Mouse (Mus musculus): ENCODE data around the gene Cep131. TPM values are rescaled to one million over a fixed set of nuclear protein-coding genes. Genes with fewer than 3 reads are reported as not detected.

Gene Cep131
- polyA plus RNA-seq, 1 experiment from 2014 or later = 52.6 TPM

- Histone ChIP-seq H3K9me3 (no peaks in the 10 kb centered on the region), H3K9ac (replicated peaks) (no peak overlapping the region), H3K4me1 (0 out of 2 replicates have a peak, but pooled peaks cover 6% of the 10 kb centered on the region), H3K27me3 (no peaks in the 10 kb centered on the region), H3K4me2 (replicated peaks) (no peak overlapping the region), H3K36me3 (peaks cover 56% of the 10 kb centered on the region), H3K27ac (replicated peaks) (no peak overlapping the region), H3K4me3 (no peak overlapping the region)
- WGBS = 94% methylated on average over 21 of the region's 21 CpGs
- no peak for ATAC-seq (ENCODE audit: low FRiP score, low read depth)
These were observed 28.0 kb upstream of the Cep131 start for GRCm38 (mm10) chr11:120114488-120115215.

DNA sequence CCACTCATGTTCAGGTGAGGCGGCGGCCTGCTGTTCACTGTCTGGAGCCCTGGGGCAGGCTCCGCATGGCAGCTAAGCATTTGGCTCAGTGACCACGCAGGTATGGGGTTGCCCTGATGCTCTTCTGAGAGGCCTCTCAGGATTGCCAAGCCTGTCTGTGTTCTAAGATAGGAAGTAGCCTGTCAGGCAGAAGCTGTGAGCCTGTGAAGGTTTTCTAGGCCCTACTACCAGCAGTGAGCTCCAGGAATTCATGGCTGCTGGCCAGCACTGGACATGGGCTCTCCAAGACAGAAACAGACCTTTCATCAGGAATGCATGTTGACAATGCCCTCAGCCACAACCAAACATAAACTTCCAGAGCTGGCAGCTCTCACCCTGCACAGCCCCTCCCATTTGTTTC, 25.5 kb upstream of the Cep131 start:
- no peaks in the 10 kb centered on the region for H3K27me3 ChIP-seq
- no peak overlapping the region for H3K9ac ChIP-seq (replicated peaks)
- H3K4me2 ChIP-seq (replicated peaks) = no peak overlapping the region
- H3K4me3 ChIP-seq = no peak overlapping the region
- no peaks in the 10 kb centered on the region for H3K9me3 ChIP-seq
- WGBS = 94% methylated on average over 4 of the region's 4 CpGs
- 0 out of 2 replicates have a peak, but pooled peaks cover 6% of the 10 kb centered on the region for H3K4me1 ChIP-seq
- no peak overlapping the region for H3K27ac ChIP-seq (replicated peaks)
- peaks cover 65% of the 10 kb centered on the region for H3K36me3 ChIP-seq
- no peak for ATAC-seq (ENCODE audit: low FRiP score, low read depth)

DNA sequence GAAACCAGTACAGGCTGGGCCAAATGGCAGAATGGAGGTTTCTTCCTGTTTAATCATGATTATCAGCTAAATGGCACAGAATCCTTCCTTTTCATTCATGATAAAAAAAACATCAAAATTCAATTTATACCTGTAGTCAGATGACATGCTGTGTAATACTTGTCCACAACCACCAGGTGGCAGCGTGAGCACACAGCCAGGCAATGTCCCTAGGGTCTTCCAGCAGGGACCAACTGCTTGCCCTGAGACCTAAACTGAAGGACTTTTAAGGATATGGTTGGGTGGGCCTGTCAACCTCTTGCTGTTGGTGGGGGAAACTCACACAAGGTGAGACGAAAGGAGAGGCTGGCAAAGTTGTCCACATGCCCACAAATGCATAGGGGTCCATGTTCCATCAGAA, 24.4 kb upstream of the Cep131 start:
- no peak overlapping the region for H3K4me3 ChIP-seq
- peaks cover 63% of the 10 kb centered on the region for H3K36me3 ChIP-seq
- ATAC-seq (ENCODE audit: low FRiP score, low read depth) = no peak
- H3K4me1 ChIP-seq = 0 out of 2 replicates have a peak, but pooled peaks cover 6% of the 10 kb centered on the region
- H3K27me3 ChIP-seq = no peaks in the 10 kb centered on the region
- no peak overlapping the region for H3K4me2 ChIP-seq (replicated peaks)
- no peak overlapping the region for H3K9ac ChIP-seq (replicated peaks)
- H3K27ac ChIP-seq (replicated peaks) = no peak overlapping the region
- H3K9me3 ChIP-seq = no peaks in the 10 kb centered on the region
- WGBS = 9% methylated on average over 2 of the region's 2 CpGs

DNA sequence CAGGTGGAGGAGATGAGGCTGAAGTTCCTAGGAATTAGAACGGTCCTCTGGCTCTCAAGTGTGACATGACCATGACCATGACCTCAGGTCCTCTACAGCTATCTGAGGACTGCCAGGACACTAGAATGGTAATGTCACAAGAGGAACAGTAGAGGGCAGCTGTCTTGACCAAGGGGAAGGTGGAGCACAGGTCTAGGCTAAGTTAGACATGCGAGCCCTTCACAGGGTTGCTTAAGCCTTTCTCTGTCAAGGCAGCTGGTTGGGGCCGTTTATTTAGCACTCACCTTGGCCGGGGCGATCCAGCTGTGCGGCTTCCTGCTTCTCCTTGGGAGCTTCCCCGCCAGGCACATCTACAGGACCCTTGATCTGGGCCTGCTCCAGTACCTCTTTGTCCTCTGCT, 23.9 kb upstream of the Cep131 start:
- Histone ChIP-seq H3K4me3 (no peak overlapping the region), H3K27ac (replicated peaks) (no peak overlapping the region), H3K27me3 (no peaks in the 10 kb centered on the region), H3K9ac (replicated peaks) (no peak overlapping the region), H3K36me3 (peaks cover 65% of the 10 kb centered on the region), H3K4me2 (replicated peaks) (no peak overlapping the region), H3K4me1 (0 out of 2 replicates have a peak, but pooled peaks cover 6% of the 10 kb centered on the region), H3K9me3 (no peaks in the 10 kb centered on the region)
- 66% methylated on average over 7 of the region's 7 CpGs for WGBS
- no peak for ATAC-seq (ENCODE audit: low FRiP score, low read depth)

- 69% methylated on average over 14 of the region's 14 CpGs for WGBS
- Histone ChIP-seq H3K4me2 (replicated peaks) (no peak overlapping the region), H3K27me3 (no peaks in the 10 kb centered on the region), H3K9me3 (no peaks in the 10 kb centered on the region), H3K4me3 (no peak overlapping the region), H3K36me3 (peaks cover 65% of the 10 kb centered on the region), H3K9ac (replicated peaks) (no peak overlapping the region), H3K27ac (replicated peaks) (0 out of 2 replicates have a peak overlapping the region, but pooled peaks have one; percentile 12), H3K4me1 (0 out of 2 replicates have a peak, but pooled peaks cover 6% of the 10 kb centered on the region)
- no peak for ATAC-seq (ENCODE audit: low FRiP score, low read depth)
These were observed 23.1 kb upstream of the Cep131 start for GRCm38 (mm10) chr11:120109558-120110210.

DNA sequence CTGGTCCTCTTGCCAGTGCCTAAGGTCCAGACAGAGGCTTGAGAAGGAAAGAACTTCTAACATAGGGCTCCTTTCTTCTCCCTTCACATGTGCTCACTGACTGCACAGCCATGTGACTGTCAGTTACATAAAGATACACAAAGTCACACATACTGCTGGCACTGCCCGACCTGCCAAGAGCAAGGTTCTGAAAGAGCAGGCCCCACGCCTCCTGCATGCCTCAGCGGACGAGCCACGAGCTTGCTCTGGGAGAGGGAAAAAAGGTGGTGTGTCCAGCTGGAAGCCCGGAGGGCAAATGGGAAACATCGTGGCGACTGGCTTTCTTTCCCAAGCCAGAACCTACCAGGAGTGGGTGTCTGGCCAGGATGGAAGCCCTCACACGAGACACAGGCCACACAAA, 21.2 kb upstream of the Cep131 start:
- no peak overlapping the region for H3K4me3 ChIP-seq
- no peaks in the 10 kb centered on the region for H3K27me3 ChIP-seq
- H3K36me3 ChIP-seq = peaks cover 64% of the 10 kb centered on the region
- no peak overlapping the region for H3K27ac ChIP-seq (replicated peaks)
- 0 out of 2 replicates have a peak, but pooled peaks cover 6% of the 10 kb centered on the region for H3K4me1 ChIP-seq
- 91% methylated on average over 9 of the region's 9 CpGs for WGBS
- ATAC-seq (ENCODE audit: low FRiP score, low read depth) = no peak
- no peaks in the 10 kb centered on the region for H3K9me3 ChIP-seq
- H3K4me2 ChIP-seq (replicated peaks) = no peak overlapping the region
- H3K9ac ChIP-seq (replicated peaks) = no peak overlapping the region

- ATAC-seq (ENCODE audit: low FRiP score, low read depth) = no peak
- Histone ChIP-seq H3K4me2 (replicated peaks) (no peak overlapping the region), H3K9ac (replicated peaks) (no peak overlapping the region), H3K9me3 (no peaks in the 10 kb centered on the region), H3K27me3 (no peaks in the 10 kb centered on the region), H3K27ac (replicated peaks) (no peak overlapping the region), H3K4me1 (0 out of 2 replicates have a peak, but pooled peaks cover 6% of the 10 kb centered on the region), H3K36me3 (peaks cover 63% of the 10 kb centered on the region), H3K4me3 (no peak overlapping the region)
- 75% methylated on average over 2 of the region's 2 CpGs for WGBS
These were observed 20.4 kb upstream of the Cep131 start for GRCm38 (mm10) chr11:120107026-120107425.

GRCm38 (mm10) chr11:120103431-120103997, 16.9 kb upstream of the Cep131 start:
- peaks cover 41% of the 10 kb centered on the region for H3K36me3 ChIP-seq
- H3K4me3 ChIP-seq = no peak overlapping the region
- no peak overlapping the region for H3K27ac ChIP-seq (replicated peaks)
- H3K9ac ChIP-seq (replicated peaks) = no peak overlapping the region
- no peaks in the 10 kb centered on the region for H3K27me3 ChIP-seq
- WGBS = 92% methylated on average over 3 of the region's 3 CpGs
- no peak overlapping the region for H3K4me2 ChIP-seq (replicated peaks)
- no peak for ATAC-seq (ENCODE audit: low FRiP score, low read depth)
- H3K4me1 ChIP-seq = peaks cover 17% of the 10 kb centered on the region
- H3K9me3 ChIP-seq = no peaks in the 10 kb centered on the region

- 4% methylated on average over 3 of the region's 3 CpGs for WGBS
- no peaks in the 10 kb centered on the region for H3K9me3 ChIP-seq
- H3K27me3 ChIP-seq = no peaks in the 10 kb centered on the region
- no peak for ATAC-seq (ENCODE audit: low FRiP score, low read depth)
- H3K9ac ChIP-seq (replicated peaks) = no peak overlapping the region; the same call in 1 of the 2 replicates
- H3K4me2 ChIP-seq (replicated peaks) = 0 out of 2 replicates have a peak overlapping the region, but pooled peaks have one; percentile 7
- H3K36me3 ChIP-seq = peaks cover 34% of the 10 kb centered on the region
- no peak overlapping the region for H3K4me3 ChIP-seq
- H3K4me1 ChIP-seq = peaks cover 27% of the 10 kb centered on the region
- peak overlapping the region; percentile 58; the same call in 1 of the 2 replicates for H3K27ac ChIP-seq (replicated peaks)
These were observed 14.4 kb upstream of the Cep131 start for GRCm38 (mm10) chr11:120101036-120101435.

DNA sequence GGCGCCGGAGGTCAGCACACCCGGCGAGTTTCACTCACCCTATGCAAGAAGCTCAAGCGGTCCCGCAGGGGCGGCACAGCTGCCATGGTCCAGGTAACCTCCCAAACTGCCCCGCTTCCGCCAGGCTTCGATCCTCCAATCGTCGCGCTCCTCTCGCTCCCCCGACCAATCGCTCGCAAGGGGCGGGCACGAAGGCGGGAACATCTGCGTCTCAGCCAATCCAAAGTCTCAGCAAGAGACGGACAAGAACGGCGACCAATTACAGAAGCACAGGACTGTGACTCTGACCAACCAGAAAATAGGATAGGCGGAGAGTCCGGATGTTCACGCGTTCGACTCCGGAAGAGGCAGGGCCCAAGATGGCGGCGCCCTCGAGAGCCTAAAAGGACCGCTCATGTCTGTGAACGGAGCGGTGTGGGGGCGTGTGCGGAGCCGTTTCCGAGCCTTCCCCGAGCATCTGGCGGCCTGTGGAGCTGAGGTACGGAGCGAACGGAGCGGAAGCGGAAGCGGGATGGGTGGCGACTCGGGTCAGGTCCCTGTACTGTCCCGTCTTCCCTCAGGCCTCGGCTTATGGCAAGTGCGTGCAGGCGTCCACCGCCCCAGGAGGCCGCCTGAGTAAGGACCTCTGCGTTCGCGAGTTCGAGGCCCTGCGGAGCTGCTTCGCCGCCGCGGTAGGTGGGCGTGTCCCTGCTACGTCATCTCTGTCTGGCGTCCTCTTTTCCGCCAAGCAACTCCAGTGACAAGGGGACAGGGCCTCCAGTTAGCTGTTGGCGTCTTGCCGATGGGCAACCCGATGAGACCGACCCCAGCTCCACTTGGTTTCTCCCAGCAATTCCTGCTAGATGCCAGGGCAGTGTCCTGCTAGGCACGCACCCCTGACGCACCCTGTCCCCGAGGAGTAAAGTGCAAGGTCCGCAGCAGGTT, 12.2 kb upstream of the Cep131 start, which contains the start of the genes Tepsin and Ndufaf8:
Gene Tepsin (minus strand): TSS at position 144 of the 924 bp plus-strand sequence.
Gene Ndufaf8 (plus strand): TSS at position 341 of the 924 bp plus-strand sequence.
- Histone ChIP-seq H3K9ac (replicated peaks) (peak within 1 kb of the TSS; percentile 86), H3K27ac (replicated peaks) (peak within 1 kb of the TSS; percentile 90), H3K36me3 (peaks cover 29% of the 10 kb centered on the region), H3K27me3 (no peaks in the 10 kb centered on the region), H3K4me2 (replicated peaks) (peak within 1 kb of the TSS; percentile 96), H3K4me3 (peak within 1 kb of the TSS; percentile 71), H3K9me3 (no peaks in the 10 kb centered on the region), H3K4me1 (peaks cover 27% of the 10 kb centered on the region)
- WGBS = under 1% methylated on average over 77 of the region's 77 CpGs
- ATAC-seq (ENCODE audit: low FRiP score, low read depth) = peak; percentile 98

Data from midbrain, embryonic 12.5 days (tissue).